Mouse (Mus musculus): ENCODE data around the gene Tmem203. TPM values are rescaled to one million over a fixed set of nuclear protein-coding genes. Genes with fewer than 3 reads are reported as not detected.

Gene Tmem203
- 6.8 and 7.2 TPM in 2 replicates for polyA plus RNA-seq (2012; ENCODE audit: low replicate concordance)

GRCm38 (mm10) chr2:25255284-25255779 is at the start of gene Tmem203:
TSS of gene Tmem203 (plus strand) at chr2:25255439.

GRCm38 (mm10) chr2:25211121-25211670 is 44.0 kb upstream of the Tmem203 start, which contains the start of gene Nelfb:
TSS of gene Nelfb (minus strand) at chr2:25211489.

GRCm38 (mm10) chr2:25214444-25214843 is 40.8 kb upstream of the Tmem203 start, which contains the start of gene Stpg3:
TSS of gene Stpg3 (minus strand) at chr2:25214637.

GRCm38 (mm10) chr2:25218445-25218844 is 36.8 kb upstream of the Tmem203 start, which contains the start of gene Fam166a:
TSS of gene Fam166a (plus strand) at chr2:25218745.

GRCm38 (mm10) chr2:25224492-25224765 is 30.8 kb upstream of the Tmem203 start, which contains the start of gene Tubb4b:
TSS of gene Tubb4b (minus strand) at chr2:25224702.

GRCm38 (mm10) chr2:25234050-25234449 is 21.2 kb upstream of the Tmem203 start, which contains the start of gene Slc34a3:
TSS of gene Slc34a3 (minus strand) at chr2:25234364.

GRCm38 (mm10) chr2:25236614-25237013 is 18.6 kb upstream of the Tmem203 start, which contains the start of gene Rnf224:
TSS of gene Rnf224 (minus strand) at chr2:25236787.

GRCm38 (mm10) chr2:25242101-25242506 is 13.1 kb upstream of the Tmem203 start, which contains the start of the genes Rnf208 and Cysrt1:
TSS of gene Rnf208 (plus strand) at chr2:25242255.
TSS of gene Cysrt1 (minus strand) at chr2:25242452.

GRCm38 (mm10) chr2:25246183-25247072 is 8.8 kb upstream of the Tmem203 start, which contains the start of gene AL732309.1:
TSS of gene AL732309.1 (minus strand) at chr2:25246863.

GRCm38 (mm10) chr2:25262291-25262767 is 7.1 kb downstream of the Tmem203 start, which contains the start of gene Tprn:
TSS of gene Tprn (plus strand) at chr2:25262618.

GRCm38 (mm10) chr2:25271827-25272511 is 16.7 kb downstream of the Tmem203 start, which contains the start of the genes Ssna1 and Anapc2:
TSS of gene Ssna1 (minus strand) at chr2:25272438.
TSS of gene Anapc2 (plus strand) at chr2:25272478.

GRCm38 (mm10) chr2:25287927-25288649 is 32.8 kb downstream of the Tmem203 start, which contains the start of gene Tmem210:
TSS of gene Tmem210 (plus strand) at chr2:25288145.

GRCm38 (mm10) chr2:25289651-25290050 is 34.4 kb downstream of the Tmem203 start, which contains the start of gene Lrrc26:
TSS of gene Lrrc26 (plus strand) at chr2:25289915.

Other genes starting within 250 kb of the Tmem203 start
- gene Nsmf, start 201.1 kb upstream of the Tmem203 start, polyA plus RNA-seq (2012; ENCODE audit: low replicate concordance) = 61.2 and 74.4 TPM in 2 replicates
- gene Entpd8, start 175.1 kb upstream of the Tmem203 start, polyA plus RNA-seq (2012; ENCODE audit: low replicate concordance) = not detected in 2 replicates
- not detected in 2 replicates for gene Noxa1, start 160.3 kb upstream of the Tmem203 start, polyA plus RNA-seq (2012; ENCODE audit: low replicate concordance)
- 24.8 and 34.7 TPM in 2 replicates for gene Nrarp, start 74.7 kb upstream of the Tmem203 start, polyA plus RNA-seq (2012; ENCODE audit: low replicate concordance)
- gene Tor4a, start 58.6 kb upstream of the Tmem203 start, polyA plus RNA-seq (2012; ENCODE audit: low replicate concordance) = 13.1 and 16.5 TPM in 2 replicates
- gene Nelfb, start 44.0 kb upstream of the Tmem203 start, polyA plus RNA-seq (2012; ENCODE audit: low replicate concordance) = 15.0 and 19.0 TPM in 2 replicates
- 0.22 TPM in 1 of 2 replicates, not detected in the other for gene Stpg3, start 40.8 kb upstream of the Tmem203 start, polyA plus RNA-seq (2012; ENCODE audit: low replicate concordance)
- 0.16 TPM in 1 of 2 replicates, not detected in the other for gene Fam166a, start 36.7 kb upstream of the Tmem203 start, polyA plus RNA-seq (2012; ENCODE audit: low replicate concordance)
- gene Tubb4b, start 30.7 kb upstream of the Tmem203 start, polyA plus RNA-seq (2012; ENCODE audit: low replicate concordance) = 147 and 477 TPM in 2 replicates
- not detected in 2 replicates for gene Slc34a3, start 21.1 kb upstream of the Tmem203 start, polyA plus RNA-seq (2012; ENCODE audit: low replicate concordance)
- 0.10 TPM in 1 of 2 replicates, not detected in the other for gene Rnf224, start 18.7 kb upstream of the Tmem203 start, polyA plus RNA-seq (2012; ENCODE audit: low replicate concordance)
- 5.6 and 9.1 TPM in 2 replicates for gene Rnf208, start 13.2 kb upstream of the Tmem203 start, polyA plus RNA-seq (2012; ENCODE audit: low replicate concordance)
- gene Cysrt1, start 13.0 kb upstream of the Tmem203 start, polyA plus RNA-seq (2012; ENCODE audit: low replicate concordance) = not detected in 2 replicates
- gene AL732309.1, start 8.6 kb upstream of the Tmem203 start, polyA plus RNA-seq (2012; ENCODE audit: low replicate concordance) = 3.1 and 3.2 TPM in 2 replicates
- 57.8 and 59.6 TPM in 2 replicates for gene Tprn, start 7.2 kb downstream of the Tmem203 start, polyA plus RNA-seq (2012; ENCODE audit: low replicate concordance)
- 111 and 119 TPM in 2 replicates for gene Ssna1, start 17.0 kb downstream of the Tmem203 start, polyA plus RNA-seq (2012; ENCODE audit: low replicate concordance)
- gene Anapc2, start 17.0 kb downstream of the Tmem203 start, polyA plus RNA-seq (2012; ENCODE audit: low replicate concordance) = 11.4 and 18.3 TPM in 2 replicates
- gene Tmem210, start 32.7 kb downstream of the Tmem203 start, polyA plus RNA-seq (2012; ENCODE audit: low replicate concordance) = not detected in 2 replicates
- not detected in 2 replicates for gene Lrrc26, start 34.5 kb downstream of the Tmem203 start, polyA plus RNA-seq (2012; ENCODE audit: low replicate concordance)
- gene Grin1, start 63.7 kb downstream of the Tmem203 start, polyA plus RNA-seq (2012; ENCODE audit: low replicate concordance) = 0.09 and 0.26 TPM in 2 replicates
- 27.7 and 53.0 TPM in 2 replicates for gene Man1b1, start 76.9 kb downstream of the Tmem203 start, polyA plus RNA-seq (2012; ENCODE audit: low replicate concordance)
- 4.2 and 10.5 TPM in 2 replicates for gene Dpp7, start 100.9 kb downstream of the Tmem203 start, polyA plus RNA-seq (2012; ENCODE audit: low replicate concordance)
- 5.6 and 9.7 TPM in 2 replicates for gene Uap1l1, start 110.2 kb downstream of the Tmem203 start, polyA plus RNA-seq (2012; ENCODE audit: low replicate concordance)
- gene Sapcd2, start 116.9 kb downstream of the Tmem203 start, polyA plus RNA-seq (2012; ENCODE audit: low replicate concordance) = 82.8 and 125 TPM in 2 replicates
- gene Entpd2, start 140.4 kb downstream of the Tmem203 start, polyA plus RNA-seq (2012; ENCODE audit: low replicate concordance) = 0.67 TPM in 1 of 2 replicates, not detected in the other
- gene Npdc1, start 143.9 kb downstream of the Tmem203 start, polyA plus RNA-seq (2012; ENCODE audit: low replicate concordance) = 8.1 and 13.5 TPM in 2 replicates
- gene Fut7, start 167.8 kb downstream of the Tmem203 start, polyA plus RNA-seq (2012; ENCODE audit: low replicate concordance) = 2.3 TPM in 1 of 2 replicates, not detected in the other
- gene Abca2, start 173.3 kb downstream of the Tmem203 start, polyA plus RNA-seq (2012; ENCODE audit: low replicate concordance) = 8.3 and 12.8 TPM in 2 replicates
- not detected in 2 replicates for gene Clic3, start 201.4 kb downstream of the Tmem203 start, polyA plus RNA-seq (2012; ENCODE audit: low replicate concordance)
- gene Paxx, start 205.7 kb downstream of the Tmem203 start, polyA plus RNA-seq (2012; ENCODE audit: low replicate concordance) = 30.3 and 31.6 TPM in 2 replicates
- not detected in 2 replicates for gene Ptgds, start 214.6 kb downstream of the Tmem203 start, polyA plus RNA-seq (2012; ENCODE audit: low replicate concordance)
- gene Lcn12, start 238.5 kb downstream of the Tmem203 start, polyA plus RNA-seq (2012; ENCODE audit: low replicate concordance) = not detected in 2 replicates
- gene Fbxw5, start 245.3 kb downstream of the Tmem203 start, polyA plus RNA-seq (2012; ENCODE audit: low replicate concordance) = 15.5 and 54.4 TPM in 2 replicates
- not detected in 2 replicates for gene C8g, start 246.3 kb downstream of the Tmem203 start, polyA plus RNA-seq (2012; ENCODE audit: low replicate concordance)